Mouse (Mus musculus): ENCODE measurements around the gene Tspan10. TPM values are rescaled to one million over a fixed set of nuclear protein-coding genes. Genes with fewer than 3 reads are reported as not detected.

Tspan10 gene
- total RNA-seq, 4 experiments from 2014 or later: 2.4 TPM; not detected in 3

GRCm38 (mm10) chr11:120454965-120455364, 12.5 kb downstream of the Tspan10 start:
- no peak for DNase-seq (ENCODE audit: low spot score in 2 of 2)

GRCm38 (mm10) chr11:120455413-120455812, 13.0 kb downstream of the Tspan10 start:
- no peak for DNase-seq (ENCODE audit: low spot score in 2 of 2)

- DNase-seq (ENCODE audit: low spot score in 2 of 2): no peak
Observed at GRCm38 (mm10) chr11:120457370-120457769, 14.9 kb downstream of the Tspan10 start.

- DNase-seq (ENCODE audit: low spot score in 2 of 2): peak; percentile 57 to 74
Observed at GRCm38 (mm10) chr11:120457772-120458751, 15.6 kb downstream of the Tspan10 start, which contains the start of the genes Oxld1 and Ccdc137. Gene Oxld1 (minus strand): TSS chr11:120458068. Gene Ccdc137 (plus strand): TSS chr11:120458115.

GRCm38 (mm10) chr11:120458847-120459597, 16.6 kb downstream of the Tspan10 start:
- DNase-seq (ENCODE audit: low spot score in 2 of 2): no peak

- no peak for DNase-seq (ENCODE audit: low spot score in 2 of 2)
Observed at GRCm38 (mm10) chr11:120463536-120463935, 21.1 kb downstream of the Tspan10 start.

- DNase-seq (ENCODE audit: low spot score in 2 of 2): no peak
Observed at GRCm38 (mm10) chr11:120464365-120464764, 21.9 kb downstream of the Tspan10 start.

- DNase-seq (ENCODE audit: low spot score in 2 of 2): no peak
Observed at GRCm38 (mm10) chr11:120465521-120465920, 23.1 kb downstream of the Tspan10 start.

- DNase-seq (ENCODE audit: low spot score in 2 of 2): peak; percentile 92 to 95
Observed at GRCm38 (mm10) chr11:120467051-120467735, 24.7 kb downstream of the Tspan10 start, which contains the start of gene Arl16. Gene Arl16 (minus strand): TSS chr11:120467607.

- no peak for DNase-seq (ENCODE audit: low spot score in 2 of 2)
Observed at GRCm38 (mm10) chr11:120467736-120468092, 25.3 kb downstream of the Tspan10 start.

- DNase-seq (ENCODE audit: low spot score in 2 of 2): no peak
Observed at GRCm38 (mm10) chr11:120472052-120472451, 29.6 kb downstream of the Tspan10 start.

GRCm38 (mm10) chr11:120483448-120483934, 41.0 kb downstream of the Tspan10 start:
- DNase-seq (ENCODE audit: low spot score in 2 of 2): no peak

- DNase-seq (ENCODE audit: low spot score in 2 of 2): peak; percentile 85 to 86
Observed at GRCm38 (mm10) chr11:120484265-120484981, 42.0 kb downstream of the Tspan10 start, which contains the start of gene Mrpl12. Gene Mrpl12 (plus strand): TSS chr11:120484613.

- no peak for DNase-seq (ENCODE audit: low spot score in 2 of 2)
Observed at GRCm38 (mm10) chr11:120485251-120485650, 42.8 kb downstream of the Tspan10 start.

GRCm38 (mm10) chr11:120488516-120488915, 46.1 kb downstream of the Tspan10 start:
- DNase-seq (ENCODE audit: low spot score in 2 of 2): no peak

GRCm38 (mm10) chr11:120489054-120489761, 46.8 kb downstream of the Tspan10 start:
- DNase-seq (ENCODE audit: low spot score in 2 of 2): peak; percentile 54 to 65

GRCm38 (mm10) chr11:120490291-120491046, 48.0 kb downstream of the Tspan10 start:
- no peak for DNase-seq (ENCODE audit: low spot score in 2 of 2)

GRCm38 (mm10) chr11:120491317-120492023, 49.0 kb downstream of the Tspan10 start, which contains the start of gene Slc25a10:
Gene Slc25a10 (plus strand): TSS chr11:120491840.
- DNase-seq (ENCODE audit: low spot score in 2 of 2): peak; percentile 73 to 81
